Mouse (Mus musculus): ENCODE data around the gene Nanos3.

GRCm38 (mm10) chr8:84190191-84190867 is 5.3 kb upstream of the Nanos3 start:
- TF ChIP-seq CTCF (IDR thresholded peaks at IDR 0.05; ENCODE audit: low read depth, low read length) (no peak), POLR2A (IDR thresholded peaks at IDR 0.05; ENCODE audit: extremely low read depth, insufficient read depth, low read length) (no peak)

All from liver, adult 2 months (tissue).